Mouse (Mus musculus): ENCODE measurements around the gene Pfn4. TPM values are rescaled to one million over a fixed set of nuclear protein-coding genes. Genes with fewer than 3 reads are reported as not detected.
"Not testable (repeated sequence)": the region's sequence is repeated elsewhere in the genome, so short reads cannot be mapped to it uniquely, and the experiment has no call there.

The Pfn4 gene
- polyA plus RNA-seq, 1 experiment from 2014 or later, result 2.8 TPM

- no peak overlapping the region for H3K4me2 ChIP-seq (replicated peaks; ENCODE audit: low read depth, low read length)
- H3K36me3 ChIP-seq (ENCODE audit: control insufficient read depth, insufficient read depth, low read length), result no peaks in the 10 kb centered on the region
- no peak overlapping the region for H3K4me3 ChIP-seq (ENCODE audit: low read depth, low read length)
- 79% methylated on average over 7 of the region's 7 CpGs for WGBS
- H3K9me3 ChIP-seq (ENCODE audit: control insufficient read depth, low read depth, low read length), result no peaks in the 10 kb centered on the region
- H3K4me1 ChIP-seq (ENCODE audit: control insufficient read depth, insufficient read depth, low read length), result no peaks in the 10 kb centered on the region
- H3K9ac ChIP-seq (replicated peaks; ENCODE audit: low read depth, low read length), result no peak overlapping the region
- H3K27ac ChIP-seq (ENCODE audit: low read length), result no peak overlapping the region
- no peak for ATAC-seq (ENCODE audit: insufficient number of reproducible peaks, insufficient read depth, low FRiP score, low read depth)
- no peaks in the 10 kb centered on the region for H3K27me3 ChIP-seq (ENCODE audit: control insufficient read depth, insufficient read depth, low read length)
Observed at GRCm38 (mm10) chr12:4740823-4741222, 28.0 kb upstream of the Pfn4 start.

- H3K9ac ChIP-seq (replicated peaks; ENCODE audit: low read depth, low read length), result no peak overlapping the region
- H3K9me3 ChIP-seq (ENCODE audit: control insufficient read depth, low read depth, low read length), result no peaks in the 10 kb centered on the region
- no peak overlapping the region for H3K4me2 ChIP-seq (replicated peaks; ENCODE audit: low read depth, low read length)
- no peak overlapping the region for H3K27ac ChIP-seq (ENCODE audit: low read length)
- no peak overlapping the region for H3K4me3 ChIP-seq (ENCODE audit: low read depth, low read length)
- no peaks in the 10 kb centered on the region for H3K27me3 ChIP-seq (ENCODE audit: control insufficient read depth, insufficient read depth, low read length)
- no peaks in the 10 kb centered on the region for H3K36me3 ChIP-seq (ENCODE audit: control insufficient read depth, insufficient read depth, low read length)
- WGBS, result 90% methylated on average over 3 of the region's 3 CpGs
- no peak for ATAC-seq (ENCODE audit: insufficient number of reproducible peaks, insufficient read depth, low FRiP score, low read depth)
- no peaks in the 10 kb centered on the region for H3K4me1 ChIP-seq (ENCODE audit: control insufficient read depth, insufficient read depth, low read length)
Observed at GRCm38 (mm10) chr12:4742183-4742582, 26.6 kb upstream of the Pfn4 start.

DNA sequence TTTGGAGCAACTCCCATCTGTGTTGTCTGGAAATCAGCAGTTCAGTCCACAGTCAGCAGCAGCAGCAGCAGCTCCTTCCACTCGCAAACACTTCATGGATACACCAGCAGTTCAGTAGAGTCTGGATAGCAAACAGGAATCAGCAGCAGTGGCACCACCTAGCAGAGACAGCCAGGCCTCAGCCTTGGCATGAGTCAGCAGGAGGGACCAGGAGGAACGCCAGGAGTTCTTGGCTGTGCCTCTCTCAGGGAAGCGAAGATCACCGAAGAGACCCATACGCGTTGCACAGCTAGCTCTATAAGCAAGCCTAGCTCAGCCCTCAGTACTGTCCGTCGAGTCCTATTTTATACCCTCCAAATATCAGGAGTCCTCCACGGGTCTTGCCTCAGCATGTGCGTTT is 24.3 kb upstream of the Pfn4 start:
- Histone ChIP-seq H3K4me2 (replicated peaks; ENCODE audit: low read depth, low read length) (no peak overlapping the region), H3K36me3 (ENCODE audit: control insufficient read depth, insufficient read depth, low read length) (no peaks in the 10 kb centered on the region), H3K4me1 (ENCODE audit: control insufficient read depth, insufficient read depth, low read length) (no peaks in the 10 kb centered on the region), H3K9ac (replicated peaks; ENCODE audit: low read depth, low read length) (no peak overlapping the region), H3K9me3 (ENCODE audit: control insufficient read depth, low read depth, low read length) (no peaks in the 10 kb centered on the region), H3K4me3 (ENCODE audit: low read depth, low read length) (no peak overlapping the region), H3K27me3 (ENCODE audit: control insufficient read depth, insufficient read depth, low read length) (no peaks in the 10 kb centered on the region), H3K27ac (ENCODE audit: low read length) (no peak overlapping the region)
- 90% methylated on average over 10 of the region's 10 CpGs for WGBS
- no peak for ATAC-seq (ENCODE audit: insufficient number of reproducible peaks, insufficient read depth, low FRiP score, low read depth)

GRCm38 (mm10) chr12:4754451-4754850 is 14.4 kb upstream of the Pfn4 start:
- H3K4me3 ChIP-seq (ENCODE audit: low read depth, low read length); H3K9ac ChIP-seq (replicated peaks; ENCODE audit: low read depth, low read length); H3K4me2 ChIP-seq (replicated peaks; ENCODE audit: low read depth, low read length); H3K36me3 ChIP-seq (ENCODE audit: control insufficient read depth, insufficient read depth, low read length); H3K27ac ChIP-seq (ENCODE audit: low read length); H3K27me3 ChIP-seq (ENCODE audit: control insufficient read depth, insufficient read depth, low read length); H3K9me3 ChIP-seq (ENCODE audit: control insufficient read depth, low read depth, low read length); H3K4me1 ChIP-seq (ENCODE audit: control insufficient read depth, insufficient read depth, low read length); ATAC-seq (ENCODE audit: insufficient number of reproducible peaks, insufficient read depth, low FRiP score, low read depth): not testable (repeated sequence)
- WGBS, result 92% methylated on average over 4 of the region's 4 CpGs

DNA sequence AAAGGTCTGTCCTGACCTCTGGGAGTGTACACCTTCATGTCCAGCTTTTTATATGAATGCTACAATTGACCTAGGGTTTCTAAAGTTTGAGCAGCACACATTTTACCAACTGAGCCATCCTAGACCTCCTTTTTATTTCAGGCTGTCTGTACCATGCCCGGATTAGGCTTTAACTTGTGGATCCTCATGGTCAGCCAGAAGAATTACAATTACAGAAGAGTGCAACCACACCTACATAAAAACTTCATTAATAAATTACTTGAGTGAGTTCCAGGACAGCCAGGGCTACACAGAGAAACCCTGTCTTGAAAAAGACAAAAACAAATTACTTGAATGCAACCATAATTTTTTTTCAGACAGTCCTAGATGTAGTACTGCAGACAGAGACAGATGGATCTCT is 11.8 kb upstream of the Pfn4 start:
- 86% methylated on average over 1 of the region's 1 CpGs for WGBS
- no peak overlapping the region for H3K4me3 ChIP-seq (ENCODE audit: low read depth, low read length)
- no peaks in the 10 kb centered on the region for H3K4me1 ChIP-seq (ENCODE audit: control insufficient read depth, insufficient read depth, low read length)
- no peaks in the 10 kb centered on the region for H3K9me3 ChIP-seq (ENCODE audit: control insufficient read depth, low read depth, low read length)
- no peaks in the 10 kb centered on the region for H3K36me3 ChIP-seq (ENCODE audit: control insufficient read depth, insufficient read depth, low read length)
- H3K4me2 ChIP-seq (replicated peaks; ENCODE audit: low read depth, low read length), result no peak overlapping the region
- no peaks in the 10 kb centered on the region for H3K27me3 ChIP-seq (ENCODE audit: control insufficient read depth, insufficient read depth, low read length)
- no peak overlapping the region for H3K27ac ChIP-seq (ENCODE audit: low read length)
- no peak for ATAC-seq (ENCODE audit: insufficient number of reproducible peaks, insufficient read depth, low FRiP score, low read depth)
- no peak overlapping the region for H3K9ac ChIP-seq (replicated peaks; ENCODE audit: low read depth, low read length)

GRCm38 (mm10) chr12:4769333-4769723 is 506 bp downstream of the Pfn4 start:
- peak overlapping the region; percentile 84; the same call in 1 of the 2 replicates for H3K27ac ChIP-seq (ENCODE audit: low read length)
- peak overlapping the region; percentile 49 for H3K4me3 ChIP-seq (ENCODE audit: low read depth, low read length)
- peak overlapping the region; percentile 66 for H3K9ac ChIP-seq (replicated peaks; ENCODE audit: low read depth, low read length)
- no peaks in the 10 kb centered on the region for H3K9me3 ChIP-seq (ENCODE audit: control insufficient read depth, low read depth, low read length)
- peak; percentile 24; the same call in 1 of the 2 replicates for ATAC-seq (ENCODE audit: insufficient number of reproducible peaks, insufficient read depth, low FRiP score, low read depth)
- no peaks in the 10 kb centered on the region for H3K27me3 ChIP-seq (ENCODE audit: control insufficient read depth, insufficient read depth, low read length)
- no peaks in the 10 kb centered on the region for H3K36me3 ChIP-seq (ENCODE audit: control insufficient read depth, insufficient read depth, low read length)
- WGBS, result 20% methylated on average over 13 of the region's 13 CpGs
- peak overlapping the region; percentile 47 for H3K4me2 ChIP-seq (replicated peaks; ENCODE audit: low read depth, low read length)
- no peaks in the 10 kb centered on the region for H3K4me1 ChIP-seq (ENCODE audit: control insufficient read depth, insufficient read depth, low read length)

DNA sequence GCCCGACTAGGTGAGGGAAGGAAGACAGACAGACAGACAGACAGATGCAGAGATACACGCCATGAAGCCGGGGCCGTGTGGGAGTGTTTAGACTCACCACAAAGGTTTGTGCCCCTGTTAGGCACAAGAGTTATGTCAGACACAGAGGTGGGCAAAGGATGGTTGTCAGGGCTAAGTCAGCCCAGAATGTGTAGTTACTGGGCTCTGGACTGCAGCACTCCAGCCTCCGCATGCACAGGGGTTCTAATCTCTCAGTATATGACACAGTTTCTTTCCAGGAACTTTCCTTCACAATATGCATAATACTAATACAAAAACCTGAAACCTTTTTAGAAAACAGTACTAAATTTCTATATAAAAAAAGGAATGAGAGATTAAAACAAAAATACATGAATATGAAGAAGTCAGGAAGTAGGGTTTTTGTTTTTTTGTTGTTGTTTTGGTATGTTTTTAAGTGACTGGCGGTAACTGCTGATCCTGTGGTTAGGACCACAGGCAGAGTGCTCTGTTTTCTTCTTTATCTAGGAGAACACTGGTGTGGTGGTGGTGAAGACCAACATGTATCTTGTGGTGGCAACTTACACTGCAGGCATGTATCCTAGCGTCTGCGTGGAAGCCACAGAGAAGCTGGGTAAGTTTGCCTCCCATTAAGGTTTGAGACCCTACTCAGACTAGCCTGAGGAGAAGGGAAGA is 6.2 kb downstream of the Pfn4 start:
- Histone ChIP-seq H3K4me1 (ENCODE audit: control insufficient read depth, insufficient read depth, low read length) (no peaks in the 10 kb centered on the region), H3K27me3 (ENCODE audit: control insufficient read depth, insufficient read depth, low read length) (no peaks in the 10 kb centered on the region), H3K9me3 (ENCODE audit: control insufficient read depth, low read depth, low read length) (no peaks in the 10 kb centered on the region), H3K4me3 (ENCODE audit: low read depth, low read length) (no peak overlapping the region), H3K27ac (ENCODE audit: low read length) (no peak overlapping the region), H3K9ac (replicated peaks; ENCODE audit: low read depth, low read length) (no peak overlapping the region), H3K4me2 (replicated peaks; ENCODE audit: low read depth, low read length) (no peak overlapping the region), H3K36me3 (ENCODE audit: control insufficient read depth, insufficient read depth, low read length) (no peaks in the 10 kb centered on the region)
- no peak for ATAC-seq (ENCODE audit: insufficient number of reproducible peaks, insufficient read depth, low FRiP score, low read depth)
- WGBS, result 90% methylated on average over 8 of the region's 8 CpGs

DNA sequence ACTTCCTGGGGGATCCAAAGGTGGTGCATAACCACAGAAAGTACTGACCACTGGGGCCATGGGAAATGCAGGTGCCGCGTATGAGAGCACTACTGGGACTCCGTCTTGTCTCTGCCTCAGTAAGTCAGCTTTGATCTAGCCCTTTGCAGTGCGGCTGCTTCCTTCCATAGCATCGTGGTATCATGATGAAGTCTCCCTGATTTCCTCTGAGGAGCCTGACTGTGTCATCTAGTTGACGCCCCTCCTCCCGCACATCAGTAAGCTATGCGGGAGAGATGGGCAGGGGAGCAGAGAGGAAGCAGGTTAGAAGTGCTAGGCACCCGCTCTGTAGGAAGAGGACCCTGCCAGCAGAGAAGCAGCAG is 6.7 kb downstream of the Pfn4 start:
- 65% methylated on average over 9 of the region's 9 CpGs for WGBS
- Histone ChIP-seq H3K27ac (ENCODE audit: low read length) (no peak overlapping the region), H3K4me2 (replicated peaks; ENCODE audit: low read depth, low read length) (no peak overlapping the region), H3K27me3 (ENCODE audit: control insufficient read depth, insufficient read depth, low read length) (no peaks in the 10 kb centered on the region), H3K4me1 (ENCODE audit: control insufficient read depth, insufficient read depth, low read length) (no peaks in the 10 kb centered on the region), H3K36me3 (ENCODE audit: control insufficient read depth, insufficient read depth, low read length) (no peaks in the 10 kb centered on the region), H3K4me3 (ENCODE audit: low read depth, low read length) (no peak overlapping the region), H3K9ac (replicated peaks; ENCODE audit: low read depth, low read length) (no peak overlapping the region), H3K9me3 (ENCODE audit: control insufficient read depth, low read depth, low read length) (no peaks in the 10 kb centered on the region)
- no peak for ATAC-seq (ENCODE audit: insufficient number of reproducible peaks, insufficient read depth, low FRiP score, low read depth)

DNA sequence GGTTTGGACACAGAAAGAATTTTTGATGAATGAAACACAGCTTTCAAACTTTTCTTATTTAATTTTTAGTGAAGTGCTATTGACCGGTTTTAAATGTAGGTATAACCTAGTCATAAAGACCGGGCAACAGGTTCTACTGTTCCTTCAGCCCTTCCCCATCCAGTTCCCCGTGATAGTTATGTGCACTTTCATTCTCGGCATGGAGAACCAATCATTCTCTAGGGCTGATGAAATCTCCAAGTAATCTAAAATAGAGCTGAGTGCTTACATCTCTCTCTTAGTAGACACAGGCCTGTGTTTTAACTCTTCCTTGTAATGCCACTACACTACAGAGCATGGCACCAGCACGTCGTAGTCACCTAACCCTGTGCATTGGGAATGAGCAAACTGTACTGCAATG is 8.9 kb downstream of the Pfn4 start:
- WGBS, result 87% methylated on average over 6 of the region's 6 CpGs
- Histone ChIP-seq H3K4me3 (ENCODE audit: low read depth, low read length) (no peak overlapping the region), H3K9me3 (ENCODE audit: control insufficient read depth, low read depth, low read length) (no peaks in the 10 kb centered on the region), H3K9ac (replicated peaks; ENCODE audit: low read depth, low read length) (no peak overlapping the region), H3K27ac (ENCODE audit: low read length) (no peak overlapping the region), H3K36me3 (ENCODE audit: control insufficient read depth, insufficient read depth, low read length) (no peaks in the 10 kb centered on the region), H3K4me2 (replicated peaks; ENCODE audit: low read depth, low read length) (no peak overlapping the region), H3K27me3 (ENCODE audit: control insufficient read depth, insufficient read depth, low read length) (no peaks in the 10 kb centered on the region), H3K4me1 (ENCODE audit: control insufficient read depth, insufficient read depth, low read length) (no peaks in the 10 kb centered on the region)
- ATAC-seq (ENCODE audit: insufficient number of reproducible peaks, insufficient read depth, low FRiP score, low read depth), result no peak
